Mouse (Mus musculus) ES-E14 (cell line): ENCODE results near the gene Nid1.
"Not testable (repeated sequence)": the region's sequence is repeated elsewhere in the genome, so short reads cannot be mapped to it uniquely, and the experiment has no call there.

Source experiments
- CHD2 ChIP-seq: IDR thresholded peaks from 2 replicates; pipeline ENCODE4 v1.6.1; 2014; ENCODE audit warnings: mild to moderate bottlenecking, low read depth, low read length, inconsistent platforms
- HCFC1 ChIP-seq: IDR thresholded peaks from 2 replicates; pipeline ENCODE4 v1.6.1; 2012; ENCODE audit warnings: low read length, inconsistent platforms, borderline replicate concordance; ENCODE audit not compliant: insufficient read depth

- TF ChIP-seq HCFC1, CHD2: not testable (repeated sequence)
Observed at GRCm38 (mm10) chr13:13415120-13416006, 22.0 kb upstream of the Nid1 start.
